Mouse (Mus musculus): ENCODE results near the gene Fgd2.

GRCm38 (mm10) chr17:29315672-29316465 lies 44.8 kb upstream of the Fgd2 start:
- TF ChIP-seq CTCF (IDR thresholded peaks at IDR 0.05; ENCODE audit: low read depth): no peak
- no peak for TF ChIP-seq EP300 (optimal IDR thresholded peaks at IDR 0.05)

Measured in stomach, postnatal 0 days (tissue).